Mouse (Mus musculus) ES-E14 (cell line): ENCODE data around the gene Maz.

ENCODE experiments used
- CHD2 ChIP-seq: IDR thresholded peaks from 2 replicates; pipeline ENCODE4 v1.6.1; 2014; ENCODE audit warnings: mild to moderate bottlenecking, low read depth, low read length, inconsistent platforms
- HCFC1 ChIP-seq: IDR thresholded peaks from 2 replicates; pipeline ENCODE4 v1.6.1; 2012; ENCODE audit warnings: low read length, inconsistent platforms, borderline replicate concordance; ENCODE audit not compliant: insufficient read depth
- MAFK ChIP-seq: IDR thresholded peaks from 2 replicates; pipeline ENCODE4 v1.6.1; 2014; ENCODE audit warnings: mild to moderate bottlenecking, low read depth, low read length, inconsistent platforms; ENCODE audit not compliant: insufficient read depth
- ZNF384 ChIP-seq: IDR thresholded peaks from 2 replicates; pipeline ENCODE4 v1.6.1; 2012; ENCODE audit warnings: low read depth, low read length, inconsistent platforms

- TF ChIP-seq MAFK (no peak), ZNF384 (no peak), HCFC1 (0 out of 2 replicates have a peak, but pooled peaks have one; percentile 12), CHD2 (no peak)
Measured at GRCm38 (mm10) chr7:127024755-127025555, 1.9 kb downstream of the Maz start.
